Mouse (Mus musculus): ENCODE data around the gene Dnajc17.

- TF ChIP-seq POLR2A (IDR thresholded peaks at IDR 0.05; ENCODE audit: borderline replicate concordance, insufficient read depth, low read length): no peak
- no peak for TF ChIP-seq CTCF (IDR thresholded peaks at IDR 0.05; ENCODE audit: borderline replicate concordance, insufficient read depth, low read depth, low read length)
These were observed 72.2 kb downstream of the Dnajc17 start for GRCm38 (mm10) chr2:119136346-119136898.

Measured in cerebellum, adult 2 months (tissue).